Mouse (Mus musculus): ENCODE results near the gene Rap1gap2. TPM values are rescaled to one million over a fixed set of nuclear protein-coding genes. Genes with fewer than 3 reads are reported as not detected.

The Rap1gap2 gene
- polyA plus RNA-seq, 1 experiment = 8.9 TPM

DNA sequence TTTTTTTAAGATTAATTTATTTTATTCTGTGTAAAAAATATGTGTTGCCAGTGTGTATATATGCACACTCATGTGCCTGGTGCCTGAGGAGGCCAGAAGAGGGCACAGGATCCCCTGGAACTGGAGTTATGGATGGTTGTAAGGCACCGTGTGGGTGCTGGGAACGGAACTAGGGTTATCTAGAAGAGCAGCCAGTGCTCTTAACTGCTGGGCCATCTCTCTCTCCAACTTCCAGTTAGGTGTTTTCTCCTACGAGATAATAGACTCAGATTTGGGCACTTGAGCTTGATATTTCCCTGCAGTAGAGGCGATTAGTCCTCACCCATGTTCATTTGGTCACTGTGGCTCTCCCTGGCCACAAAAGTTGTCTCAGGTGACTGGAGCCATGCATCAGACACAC is 49.3 kb downstream of the Rap1gap2 start:
- Histone ChIP-seq H3K4me3 (replicated peaks; ENCODE audit: extremely low read depth, low read depth, low read length) (no peak overlapping the region), H3K4me1 (ENCODE audit: control insufficient read depth, insufficient read depth, low read length) (peaks cover 3% of the 10 kb centered on the region; the same call in 1 of the 2 replicates)
- no peak for DNase-seq
- TF ChIP-seq POLR2A (IDR thresholded peaks at IDR 0.05; ENCODE audit: borderline replicate concordance, extremely low read depth, low read depth, low read length) (no peak), CTCF (IDR thresholded peaks at IDR 0.05; ENCODE audit: insufficient read depth, low read length) (no peak)
- 87% methylated on average over 4 of the region's 4 CpGs for WGBS

GRCm38 (mm10) chr11:74560600-74561227 is 50.0 kb downstream of the Rap1gap2 start:
- Histone ChIP-seq H3K4me3 (replicated peaks; ENCODE audit: extremely low read depth, low read depth, low read length) (no peak overlapping the region), H3K4me1 (ENCODE audit: control insufficient read depth, insufficient read depth, low read length) (peaks cover 9% of the 10 kb centered on the region)
- no peak for DNase-seq
- no peak for TF ChIP-seq CTCF (IDR thresholded peaks at IDR 0.05; ENCODE audit: insufficient read depth, low read length)
- no peak for TF ChIP-seq POLR2A (IDR thresholded peaks at IDR 0.05; ENCODE audit: borderline replicate concordance, extremely low read depth, low read depth, low read length)
- WGBS = 84% methylated on average over 9 of the region's 9 CpGs

- H3K4me1 ChIP-seq (ENCODE audit: control insufficient read depth, insufficient read depth, low read length) = peaks cover 9% of the 10 kb centered on the region
- WGBS = 76% methylated on average over 5 of the region's 5 CpGs
- no peak for DNase-seq
Observed at GRCm38 (mm10) chr11:74559793-74560433, 50.8 kb downstream of the Rap1gap2 start.

DNA sequence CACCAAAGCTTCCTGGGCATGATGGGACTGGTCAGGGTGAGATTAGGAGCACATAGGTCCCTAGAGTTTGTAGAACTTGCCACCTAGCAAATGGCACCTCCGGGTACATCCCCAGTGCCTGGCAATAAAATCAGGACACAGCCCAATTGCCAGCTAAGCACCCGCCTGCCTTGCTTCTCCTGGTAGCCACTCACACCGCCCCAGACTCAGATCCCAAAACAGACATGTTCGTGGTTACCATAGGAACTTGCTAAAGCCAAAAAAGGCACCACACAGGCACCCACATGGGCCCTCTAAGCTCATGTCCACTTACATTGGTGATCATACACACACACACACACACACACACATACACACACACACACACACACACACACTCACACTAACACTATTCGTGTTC is 51.8 kb downstream of the Rap1gap2 start:
- H3K4me3 ChIP-seq (replicated peaks; ENCODE audit: extremely low read depth, low read depth, low read length) = no peak overlapping the region
- WGBS = 91% methylated on average over 5 of the region's 5 CpGs
- peaks cover 9% of the 10 kb centered on the region for H3K4me1 ChIP-seq (ENCODE audit: control insufficient read depth, insufficient read depth, low read length)
- TF ChIP-seq POLR2A (IDR thresholded peaks at IDR 0.05; ENCODE audit: borderline replicate concordance, extremely low read depth, low read depth, low read length) (no peak), CTCF (IDR thresholded peaks at IDR 0.05; ENCODE audit: insufficient read depth, low read length) (no peak)
- no peak for DNase-seq

More at GRCm38 (mm10) chr11:74559793-74560433, 50.8 kb downstream of the Rap1gap2 start:
- no peak for TF ChIP-seq POLR2A (IDR thresholded peaks at IDR 0.05; ENCODE audit: borderline replicate concordance, extremely low read depth, low read depth, low read length)
- no peak for TF ChIP-seq CTCF (IDR thresholded peaks at IDR 0.05; ENCODE audit: insufficient read depth, low read length)
- no peak overlapping the region for H3K4me3 ChIP-seq (replicated peaks; ENCODE audit: extremely low read depth, low read depth, low read length)

GRCm38 (mm10) chr11:74557456-74558230 is 53.1 kb downstream of the Rap1gap2 start:
- 56% methylated on average over 11 of the region's 11 CpGs for WGBS
- no peak for TF ChIP-seq CTCF (IDR thresholded peaks at IDR 0.05; ENCODE audit: insufficient read depth, low read length)
- TF ChIP-seq POLR2A (IDR thresholded peaks at IDR 0.05; ENCODE audit: borderline replicate concordance, extremely low read depth, low read depth, low read length) = no peak
- Histone ChIP-seq H3K4me1 (ENCODE audit: control insufficient read depth, insufficient read depth, low read length) (peaks cover 9% of the 10 kb centered on the region), H3K4me3 (replicated peaks; ENCODE audit: extremely low read depth, low read depth, low read length) (no peak overlapping the region)
- no peak for DNase-seq

- WGBS = 26% methylated on average over 9 of the region's 9 CpGs
- no peak overlapping the region for H3K4me3 ChIP-seq (replicated peaks; ENCODE audit: extremely low read depth, low read depth, low read length)
- TF ChIP-seq CTCF (IDR thresholded peaks at IDR 0.05; ENCODE audit: insufficient read depth, low read length) = no peak
- DNase-seq = no peak
- peaks cover 9% of the 10 kb centered on the region for H3K4me1 ChIP-seq (ENCODE audit: control insufficient read depth, insufficient read depth, low read length)
Observed at GRCm38 (mm10) chr11:74555716-74556374, 54.9 kb downstream of the Rap1gap2 start.

GRCm38 (mm10) chr11:74554683-74555341 is 55.9 kb downstream of the Rap1gap2 start:
- 59% methylated on average over 15 of the region's 15 CpGs for WGBS
- no peak for TF ChIP-seq CTCF (IDR thresholded peaks at IDR 0.05; ENCODE audit: insufficient read depth, low read length)
- no peak overlapping the region for H3K4me3 ChIP-seq (replicated peaks; ENCODE audit: extremely low read depth, low read depth, low read length)
- H3K4me1 ChIP-seq (ENCODE audit: control insufficient read depth, insufficient read depth, low read length) = peaks cover 9% of the 10 kb centered on the region
- no peak for DNase-seq

- Histone ChIP-seq H3K4me1 (ENCODE audit: control insufficient read depth, insufficient read depth, low read length) (peaks cover 11% of the 10 kb centered on the region), H3K4me3 (replicated peaks; ENCODE audit: extremely low read depth, low read depth, low read length) (no peak overlapping the region)
- DNase-seq = no peak
- TF ChIP-seq POLR2A (IDR thresholded peaks at IDR 0.05; ENCODE audit: borderline replicate concordance, extremely low read depth, low read depth, low read length) (no peak), CTCF (IDR thresholded peaks at IDR 0.05; ENCODE audit: insufficient read depth, low read length) (no peak)
- 57% methylated on average over 6 of the region's 6 CpGs for WGBS
Observed at GRCm38 (mm10) chr11:74551568-74551967, 59.1 kb downstream of the Rap1gap2 start.

DNA sequence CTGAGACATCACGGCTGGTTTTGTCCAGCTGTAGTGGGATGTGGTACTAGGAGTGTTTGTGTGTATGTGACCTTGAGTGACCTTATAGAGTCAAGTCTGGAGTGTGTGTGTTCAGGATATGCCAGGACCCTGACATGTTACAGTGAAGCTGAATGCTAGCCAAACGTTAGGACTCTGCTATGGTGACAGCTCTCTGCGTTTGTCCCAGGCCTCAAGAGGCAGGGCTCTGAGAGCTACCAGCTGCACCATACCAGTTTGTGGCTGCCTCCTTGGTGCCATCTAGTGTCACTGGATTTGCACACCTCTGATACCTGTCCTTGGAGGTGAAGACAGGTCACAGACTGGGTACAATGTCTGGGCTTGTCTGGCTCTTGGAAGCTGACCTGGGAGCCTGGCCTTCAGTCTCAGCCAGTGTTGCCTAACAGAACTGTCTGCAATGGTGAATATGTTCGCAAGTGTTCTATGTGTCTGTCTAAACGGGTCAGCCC is 60.1 kb downstream of the Rap1gap2 start:
- no peak for DNase-seq

More for the DNA sequence above, 60.1 kb downstream of the Rap1gap2 start:
- no peak overlapping the region for H3K4me3 ChIP-seq (replicated peaks; ENCODE audit: extremely low read depth, low read depth, low read length)
- no peak for TF ChIP-seq CTCF (IDR thresholded peaks at IDR 0.05; ENCODE audit: insufficient read depth, low read length)
- TF ChIP-seq POLR2A (IDR thresholded peaks at IDR 0.05; ENCODE audit: borderline replicate concordance, extremely low read depth, low read depth, low read length) = no peak
- WGBS = 43% methylated on average over 5 of the region's 5 CpGs
- H3K4me1 ChIP-seq (ENCODE audit: control insufficient read depth, insufficient read depth, low read length) = peaks cover 4% of the 10 kb centered on the region
